Mouse (Mus musculus): Measurements from ENCODE around the gene Fbxw8. TPM values are rescaled to one million over a fixed set of nuclear protein-coding genes. Genes with fewer than 3 reads are reported as not detected.
A peak's percentile ranks its signal among the peaks of the same experiment; 100 is the strongest.

The Fbxw8 gene
- polyA plus RNA-seq, 1 experiment from 2014 or later: 31.7 TPM

- DNase-seq (ENCODE audit: low spot score): peak; percentile 27
- peaks cover 57% of the 10 kb centered on the region for H3K4me1 ChIP-seq
- peaks cover 5% of the 10 kb centered on the region for H3K9me3 ChIP-seq (replicated peaks)
- peak overlapping the region; percentile 37 for H3K4me3 ChIP-seq
- under 1% methylated on average over 27 of the region's 27 CpGs for WGBS
- no peak overlapping the region for H3K27ac ChIP-seq (replicated peaks)
- peaks cover 91% of the 10 kb centered on the region for H3K27me3 ChIP-seq (ENCODE audit: low read depth, poor library complexity, severe bottlenecking)
- no peaks in the 10 kb centered on the region for H3K36me3 ChIP-seq
Measured at GRCm38 (mm10) chr5:118172078-118172723, 16.9 kb upstream of the Fbxw8 start.

- Histone ChIP-seq H3K9me3 (replicated peaks) (peaks cover 5% of the 10 kb centered on the region), H3K27ac (replicated peaks) (no peak overlapping the region), H3K27me3 (ENCODE audit: low read depth, poor library complexity, severe bottlenecking) (peaks cover 93% of the 10 kb centered on the region), H3K4me3 (peak overlapping the region; percentile 37), H3K4me1 (peaks cover 57% of the 10 kb centered on the region), H3K36me3 (no peaks in the 10 kb centered on the region)
- DNase-seq (ENCODE audit: low spot score): peak; percentile 24
- WGBS: under 1% methylated on average over 36 of the region's 36 CpGs
Measured at GRCm38 (mm10) chr5:118171665-118172064, 16.4 kb upstream of the Fbxw8 start.

GRCm38 (mm10) chr5:118170888-118171529 lies 15.7 kb upstream of the Fbxw8 start:
- peak; percentile 47 for DNase-seq (ENCODE audit: low spot score)
- H3K36me3 ChIP-seq: no peaks in the 10 kb centered on the region

GRCm38 (mm10) chr5:118169222-118170221 lies 14.3 kb upstream of the Fbxw8 start:
- 6% methylated on average over 116 of the region's 117 CpGs for WGBS
- no peaks in the 10 kb centered on the region for H3K36me3 ChIP-seq
- DNase-seq (ENCODE audit: low spot score): peak; percentile 49
- H3K27ac ChIP-seq (replicated peaks): no peak overlapping the region; the same call in 1 of the 2 replicates
- H3K4me1 ChIP-seq: peaks cover 50% of the 10 kb centered on the region
- peak overlapping the region; percentile 59 for H3K4me3 ChIP-seq
- H3K27me3 ChIP-seq (ENCODE audit: low read depth, poor library complexity, severe bottlenecking): peaks cover 93% of the 10 kb centered on the region
- H3K9me3 ChIP-seq (replicated peaks): no peaks in the 10 kb centered on the region

More at GRCm38 (mm10) chr5:118170888-118171529, 15.7 kb upstream of the Fbxw8 start:
- 1% methylated on average over 25 of the region's 25 CpGs for WGBS
- peaks cover 5% of the 10 kb centered on the region for H3K9me3 ChIP-seq (replicated peaks)
- H3K4me1 ChIP-seq: peaks cover 57% of the 10 kb centered on the region
- H3K4me3 ChIP-seq: peak overlapping the region; percentile 37
- H3K27me3 ChIP-seq (ENCODE audit: low read depth, poor library complexity, severe bottlenecking): peaks cover 98% of the 10 kb centered on the region
- H3K27ac ChIP-seq (replicated peaks): no peak overlapping the region

- Histone ChIP-seq H3K4me1 (peaks cover 35% of the 10 kb centered on the region), H3K9me3 (replicated peaks) (no peaks in the 10 kb centered on the region), H3K27me3 (ENCODE audit: low read depth, poor library complexity, severe bottlenecking) (peaks cover 90% of the 10 kb centered on the region), H3K4me3 (no peak overlapping the region), H3K27ac (replicated peaks) (no peak overlapping the region), H3K36me3 (no peaks in the 10 kb centered on the region)
- 66% methylated on average over 8 of the region's 8 CpGs for WGBS
- DNase-seq (ENCODE audit: low spot score): no peak
Measured at GRCm38 (mm10) chr5:118167561-118167995, 12.3 kb upstream of the Fbxw8 start.

- DNase-seq (ENCODE audit: low spot score): no peak
- no peaks in the 10 kb centered on the region for H3K36me3 ChIP-seq
- H3K4me1 ChIP-seq: peaks cover 17% of the 10 kb centered on the region
- H3K27ac ChIP-seq (replicated peaks): no peak overlapping the region
- H3K27me3 ChIP-seq (ENCODE audit: low read depth, poor library complexity, severe bottlenecking): peaks cover 88% of the 10 kb centered on the region
- H3K9me3 ChIP-seq (replicated peaks): no peaks in the 10 kb centered on the region
- H3K4me3 ChIP-seq: no peak overlapping the region
Measured at GRCm38 (mm10) chr5:118165462-118165861, 10.2 kb upstream of the Fbxw8 start.

- peaks cover 80% of the 10 kb centered on the region for H3K27me3 ChIP-seq (ENCODE audit: low read depth, poor library complexity, severe bottlenecking)
- 74% methylated on average over 12 of the region's 12 CpGs for WGBS
- H3K9me3 ChIP-seq (replicated peaks): no peaks in the 10 kb centered on the region
- no peak within 1 kb of the TSS for H3K4me3 ChIP-seq
- no peaks in the 10 kb centered on the region for H3K36me3 ChIP-seq
- H3K4me1 ChIP-seq: peaks cover 10% of the 10 kb centered on the region
- DNase-seq (ENCODE audit: low spot score): no peak
- no peak within 1 kb of the TSS for H3K27ac ChIP-seq (replicated peaks)
Measured at GRCm38 (mm10) chr5:118164581-118164980, 9.3 kb upstream of the Fbxw8 start, which contains the start of gene Hrk. Hrk (plus strand) TSS chr5:118164648.

- WGBS: 50% methylated on average over 4 of the region's 4 CpGs
- Histone ChIP-seq H3K27ac (replicated peaks) (no peak overlapping the region), H3K4me3 (no peak overlapping the region), H3K9me3 (replicated peaks) (no peaks in the 10 kb centered on the region), H3K36me3 (no peaks in the 10 kb centered on the region), H3K4me1 (peaks cover 3% of the 10 kb centered on the region; the same call in 1 of the 2 replicates), H3K27me3 (ENCODE audit: low read depth, poor library complexity, severe bottlenecking) (peaks cover 41% of the 10 kb centered on the region)
- no peak for DNase-seq (ENCODE audit: low spot score)
Measured at GRCm38 (mm10) chr5:118160691-118161090, 5.4 kb upstream of the Fbxw8 start.

GRCm38 (mm10) chr5:118156976-118157375 lies 1.7 kb upstream of the Fbxw8 start:
- 70% methylated on average over 4 of the region's 4 CpGs for WGBS
- no peaks in the 10 kb centered on the region for H3K9me3 ChIP-seq (replicated peaks)
- H3K36me3 ChIP-seq: peaks cover 16% of the 10 kb centered on the region
- no peak overlapping the region for H3K27ac ChIP-seq (replicated peaks)
- H3K27me3 ChIP-seq (ENCODE audit: low read depth, poor library complexity, severe bottlenecking): peaks cover 13% of the 10 kb centered on the region
- no peak overlapping the region for H3K4me3 ChIP-seq
- no peak for DNase-seq (ENCODE audit: low spot score)
- peaks cover 25% of the 10 kb centered on the region for H3K4me1 ChIP-seq

GRCm38 (mm10) chr5:118155565-118155947 lies 292 bp upstream of the Fbxw8 start:
- H3K4me3 ChIP-seq: peak overlapping the region; percentile 80
- H3K4me1 ChIP-seq: peaks cover 23% of the 10 kb centered on the region
- 0 out of 2 replicates have a peak, but pooled peaks cover 1% of the 10 kb centered on the region for H3K27me3 ChIP-seq (ENCODE audit: low read depth, poor library complexity, severe bottlenecking)
- peaks cover 28% of the 10 kb centered on the region for H3K36me3 ChIP-seq
- DNase-seq (ENCODE audit: low spot score): no peak
- peak overlapping the region; percentile 87 for H3K27ac ChIP-seq (replicated peaks)
- H3K9me3 ChIP-seq (replicated peaks): no peaks in the 10 kb centered on the region
- WGBS: 24% methylated on average over 9 of the region's 9 CpGs

- Histone ChIP-seq H3K27me3 (ENCODE audit: low read depth, poor library complexity, severe bottlenecking) (no peaks in the 10 kb centered on the region), H3K9me3 (replicated peaks) (no peaks in the 10 kb centered on the region), H3K4me1 (peaks cover 19% of the 10 kb centered on the region), H3K4me3 (no peak overlapping the region), H3K27ac (replicated peaks) (no peak overlapping the region), H3K36me3 (peaks cover 35% of the 10 kb centered on the region)
- no peak for DNase-seq (ENCODE audit: low spot score)
- WGBS: 84% methylated on average over 3 of the region's 3 CpGs
Measured at GRCm38 (mm10) chr5:118149711-118150110, 5.6 kb downstream of the Fbxw8 start.

- Histone ChIP-seq H3K4me1 (peaks cover 3% of the 10 kb centered on the region; the same call in 1 of the 2 replicates), H3K9me3 (replicated peaks) (no peaks in the 10 kb centered on the region), H3K36me3 (peaks cover 33% of the 10 kb centered on the region), H3K27me3 (ENCODE audit: low read depth, poor library complexity, severe bottlenecking) (no peaks in the 10 kb centered on the region), H3K27ac (replicated peaks) (no peak overlapping the region), H3K4me3 (no peak overlapping the region)
- WGBS: 88% methylated on average over 10 of the region's 10 CpGs
- DNase-seq (ENCODE audit: low spot score): no peak
Measured at GRCm38 (mm10) chr5:118147264-118147663, 8.0 kb downstream of the Fbxw8 start.

Data from midbrain, embryonic 10.5 days (tissue).